Mouse (Mus musculus): ENCODE results near the gene Ank2.

DNA sequence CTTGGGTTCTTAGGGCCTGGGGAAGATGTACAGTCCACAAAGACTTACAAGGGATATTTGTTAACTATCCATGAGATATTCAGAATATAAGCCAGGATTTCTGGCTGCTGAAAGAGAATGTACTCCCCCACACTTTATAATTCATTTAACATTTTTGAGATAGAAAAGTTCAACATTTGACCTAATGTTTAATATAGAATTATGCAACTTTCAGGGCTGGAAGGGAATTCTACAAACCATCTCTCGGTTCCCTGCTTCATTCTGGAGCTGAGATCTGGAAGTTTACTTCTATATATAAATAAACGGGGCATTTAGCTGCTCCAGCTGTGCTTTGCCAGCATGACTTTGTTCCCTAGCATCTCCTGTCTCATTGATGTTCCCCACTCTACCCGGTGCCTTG is 372.9 kb downstream of the Ank2 start:
- no peak for TF ChIP-seq CTCF (IDR thresholded peaks at IDR 0.05; ENCODE audit: extremely low read depth, insufficient read length, insufficient replicate concordance, low read depth, low read length)
- TF ChIP-seq POLR2A (IDR thresholded peaks at IDR 0.05; ENCODE audit: low read depth, low read length): no peak

Measured in small intestine, adult 2 months (tissue).